Mouse (Mus musculus): ENCODE results near the gene Gsta2.

DNA sequence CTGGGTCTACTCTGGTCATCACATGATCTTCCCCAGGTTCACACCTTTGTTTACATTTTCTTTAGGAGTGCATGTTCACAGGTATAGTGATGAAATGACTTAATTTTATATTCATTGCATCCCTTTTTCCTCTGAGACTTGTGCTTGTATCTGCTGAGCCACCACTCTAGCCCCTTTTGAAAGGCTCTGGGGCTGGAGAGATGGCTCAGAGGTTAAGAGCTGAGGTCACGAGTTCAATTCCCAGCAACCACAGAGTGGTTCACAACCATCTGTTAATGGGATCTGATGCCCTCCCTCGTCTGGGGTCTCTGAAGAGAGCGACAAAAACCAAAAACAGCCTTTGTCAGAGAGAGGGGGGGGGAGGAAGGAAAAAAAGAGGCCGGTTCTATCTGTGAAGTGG lies 19.9 kb upstream of the Gsta2 start:
- TF ChIP-seq TAL1 (conservative IDR thresholded peaks at IDR 0.05; ENCODE audit: low read depth, low read length) (no peak), GATA1 (IDR thresholded peaks at IDR 0.05; ENCODE audit: borderline replicate concordance, low read length) (no peak), CTCF (IDR thresholded peaks at IDR 0.05; ENCODE audit: low read depth, low read length) (no peak), GATA2 (IDR thresholded peaks at IDR 0.05; ENCODE audit: borderline replicate concordance, low read depth, low read length) (no peak)
